Mouse (Mus musculus): Measurements from ENCODE around the gene Zfp446. TPM values are rescaled to one million over a fixed set of nuclear protein-coding genes. Genes with fewer than 3 reads are reported as not detected.
A peak's percentile ranks its signal among the peaks of the same experiment; 100 is the strongest.

Zfp446 gene
- total RNA-seq, 2 experiments from 2014 or later = 0.92 to 1.8 TPM

GRCm38 (mm10) chr7:12986906-12987305 lies 9.3 kb downstream of the Zfp446 start:
- ATAC-seq (ENCODE audit: poor library complexity, severe bottlenecking) = no peak

DNA sequence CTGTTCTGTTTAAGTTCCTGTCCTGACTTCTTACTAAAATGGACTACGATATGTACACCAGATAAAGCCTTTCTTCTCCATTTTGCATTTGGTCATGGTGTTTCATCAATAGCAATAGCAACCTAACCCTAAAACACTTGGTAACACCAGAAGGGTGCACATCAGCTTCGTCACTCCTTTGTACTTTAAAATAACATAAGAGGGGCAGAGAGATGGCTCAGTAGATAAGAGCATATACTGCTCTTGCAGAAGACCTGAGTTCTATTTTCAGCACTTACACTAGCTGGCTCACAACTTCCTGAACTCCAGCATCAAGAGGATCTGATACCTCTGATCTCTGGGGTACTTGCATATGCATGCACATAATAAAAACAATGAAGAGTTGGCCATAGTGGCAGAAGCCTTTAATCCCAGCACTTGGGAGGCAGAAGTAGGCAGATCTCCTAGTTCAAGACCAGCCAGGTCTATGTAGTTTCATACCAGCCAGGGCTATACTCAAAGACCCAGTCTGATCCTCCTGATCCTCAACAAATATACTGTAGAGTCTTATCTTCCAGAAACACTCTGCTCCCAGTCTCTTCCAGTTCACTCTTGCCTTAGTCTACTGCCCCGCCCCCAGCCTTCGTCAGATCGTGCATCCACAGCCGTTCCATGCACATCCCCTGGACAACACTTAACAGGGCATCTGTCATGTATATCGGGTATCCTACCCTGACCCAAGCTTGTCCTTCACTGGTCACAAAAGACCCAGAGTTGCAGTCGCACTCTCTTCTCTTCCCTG lies 10.0 kb downstream of the Zfp446 start:
- no peak for ATAC-seq (ENCODE audit: poor library complexity, severe bottlenecking)

DNA sequence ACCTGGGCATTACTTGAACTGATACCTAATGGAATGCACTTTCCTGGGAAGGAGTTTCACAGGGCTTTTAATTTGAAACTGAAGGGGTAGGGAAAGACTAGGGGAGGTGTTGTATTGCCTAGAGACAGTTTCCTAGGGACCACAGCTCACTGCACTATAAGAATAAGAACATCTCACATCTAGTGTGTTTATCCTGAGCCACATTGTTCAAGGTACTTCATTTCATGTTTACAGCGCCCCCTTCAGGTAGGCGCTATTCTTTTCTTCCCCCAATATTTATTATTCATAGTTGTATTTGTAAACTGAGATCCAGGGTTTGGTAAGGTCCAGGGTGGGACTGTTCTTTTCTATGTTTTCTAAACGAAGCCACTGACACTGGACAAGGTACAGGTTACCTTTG lies 14.6 kb downstream of the Zfp446 start:
- ATAC-seq (ENCODE audit: poor library complexity, severe bottlenecking) = peak; percentile 51; the same call in 1 of the 2 replicates

- ATAC-seq (ENCODE audit: poor library complexity, severe bottlenecking) = peak; percentile 60
Observed at GRCm38 (mm10) chr7:12993148-12993547, 15.5 kb downstream of the Zfp446 start.

- ATAC-seq (ENCODE audit: poor library complexity, severe bottlenecking) = no peak
Observed at GRCm38 (mm10) chr7:12995862-12996261, 18.2 kb downstream of the Zfp446 start.

DNA sequence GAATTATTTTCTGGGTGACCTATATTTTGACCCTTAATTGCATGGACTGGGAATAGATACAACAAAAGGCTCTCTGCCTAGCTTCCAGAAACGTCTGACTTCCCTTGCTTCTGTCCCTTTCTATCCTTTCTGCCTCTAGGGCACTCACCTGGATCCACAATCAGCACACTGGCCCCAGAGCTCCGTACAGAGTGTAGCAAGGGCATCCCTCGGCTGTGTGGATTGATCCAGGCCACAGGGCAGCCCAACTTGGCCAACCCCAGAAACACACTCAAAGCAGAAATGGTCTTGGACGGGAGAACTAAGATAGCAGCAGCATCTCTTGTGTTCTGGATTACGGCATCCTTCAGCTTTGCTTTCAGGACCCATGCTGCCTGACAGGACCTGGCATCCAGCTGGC lies 19.6 kb downstream of the Zfp446 start:
- no peak for ATAC-seq (ENCODE audit: poor library complexity, severe bottlenecking)

DNA sequence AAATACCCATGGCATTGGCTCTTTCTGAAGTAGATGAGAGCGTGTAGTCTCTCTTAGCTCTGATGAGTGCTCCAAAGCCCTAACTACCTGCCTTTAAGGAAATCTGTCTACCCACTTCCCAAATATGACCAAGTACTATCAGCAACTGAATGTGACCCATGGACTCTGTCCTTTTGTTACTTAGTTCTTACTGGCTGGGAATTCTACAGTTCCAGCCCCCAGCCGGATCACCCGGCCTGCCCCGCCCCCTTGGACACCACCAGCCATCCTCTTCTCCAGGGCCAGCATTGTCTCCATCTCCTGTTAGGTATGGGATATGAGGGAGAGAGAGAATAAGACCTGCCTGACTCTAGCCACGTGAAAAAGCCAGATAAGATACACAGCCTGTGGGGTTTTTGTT lies 20.4 kb downstream of the Zfp446 start, which contains the start of gene Slc27a5:
TSS of gene Slc27a5 (minus strand) at position 140 of the 400 bp plus-strand sequence.
- no peak for ATAC-seq (ENCODE audit: poor library complexity, severe bottlenecking)

DNA sequence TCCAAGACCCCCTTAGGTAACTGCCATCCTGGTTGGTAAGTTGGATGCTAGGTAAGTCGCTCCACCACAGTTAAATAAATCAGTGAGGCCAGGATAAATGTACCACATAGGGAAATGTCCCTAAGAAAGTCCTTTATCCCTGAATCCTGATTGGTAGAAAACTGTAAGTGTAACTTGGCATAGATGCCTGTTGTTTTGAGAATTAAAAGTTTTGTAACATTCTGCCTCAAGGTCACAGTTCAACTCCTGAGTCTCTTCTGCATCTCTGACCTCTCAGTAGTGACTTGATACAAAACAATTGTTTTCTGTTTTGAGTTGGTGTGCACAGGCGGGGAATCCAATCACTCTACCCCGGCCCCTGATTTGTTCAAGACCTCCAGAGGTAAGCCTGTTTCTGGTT lies 21.2 kb downstream of the Zfp446 start, which contains the start of gene Trim28:
TSS of gene Trim28 (plus strand) at position 264 of the 400 bp plus-strand sequence.
- no peak for ATAC-seq (ENCODE audit: poor library complexity, severe bottlenecking)

DNA sequence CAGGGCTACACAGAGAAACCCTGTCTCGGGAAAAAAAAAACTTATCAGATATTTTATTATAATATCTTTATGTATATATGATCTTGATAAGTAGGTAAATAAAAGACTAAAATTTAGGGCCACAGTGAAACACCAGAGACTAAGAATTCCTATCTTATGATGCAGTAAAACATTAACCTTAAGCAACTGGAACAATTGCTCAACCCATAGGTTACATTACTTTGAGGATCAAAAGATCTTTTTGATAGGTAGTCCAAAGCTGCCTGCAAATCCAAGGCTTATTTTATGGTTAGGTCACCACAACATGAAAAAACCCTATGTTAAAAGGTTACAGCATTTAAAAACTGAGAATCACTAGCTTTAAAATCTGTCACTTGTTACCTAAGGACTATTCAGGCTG lies 23.9 kb downstream of the Zfp446 start:
- ATAC-seq (ENCODE audit: poor library complexity, severe bottlenecking) = no peak

- no peak for ATAC-seq (ENCODE audit: poor library complexity, severe bottlenecking)
Observed at GRCm38 (mm10) chr7:13003380-13003779, 25.7 kb downstream of the Zfp446 start.

- ATAC-seq (ENCODE audit: poor library complexity, severe bottlenecking) = no peak
Observed at GRCm38 (mm10) chr7:13006011-13006410, 28.4 kb downstream of the Zfp446 start.

- ATAC-seq (ENCODE audit: poor library complexity, severe bottlenecking) = no peak
Observed at GRCm38 (mm10) chr7:13006531-13006930, 28.9 kb downstream of the Zfp446 start.

DNA sequence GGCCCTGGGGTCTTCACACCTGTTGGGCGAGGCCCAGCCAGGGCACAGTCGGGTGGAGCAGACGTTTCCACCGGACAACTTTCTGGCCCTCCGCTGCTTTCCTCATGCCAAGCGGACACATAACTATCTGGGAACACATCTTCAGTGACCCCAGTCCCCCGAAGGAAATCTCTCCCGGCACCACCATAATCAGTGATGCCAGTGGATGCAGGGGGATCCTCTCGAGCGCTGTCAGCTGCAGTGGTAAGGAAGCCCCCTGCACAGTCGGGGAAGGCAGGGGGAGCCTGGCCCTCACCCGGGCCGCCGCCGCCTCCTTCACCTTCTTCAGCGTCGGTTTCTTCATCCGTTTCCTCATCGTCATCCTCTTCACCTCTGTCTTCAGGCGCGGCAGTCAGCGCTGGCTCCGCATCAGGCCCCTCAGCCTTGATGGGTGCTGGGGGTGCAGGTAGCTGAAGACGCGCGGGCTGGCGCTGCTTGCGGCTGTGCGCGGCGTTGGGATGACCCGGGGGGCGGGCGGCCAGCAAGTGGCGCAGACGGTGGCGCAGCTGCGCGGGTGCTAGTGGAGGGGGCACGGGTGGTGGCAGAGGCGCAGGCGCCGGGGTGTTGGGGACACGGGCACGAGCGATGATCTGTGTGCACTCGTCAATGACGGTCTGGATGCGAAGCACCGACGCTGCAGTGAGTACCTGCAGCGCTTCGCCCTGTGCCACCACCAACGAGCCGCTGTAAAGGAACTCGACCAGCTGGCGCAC lies 29.9 kb downstream of the Zfp446 start:
- no peak for ATAC-seq (ENCODE audit: poor library complexity, severe bottlenecking)

DNA sequence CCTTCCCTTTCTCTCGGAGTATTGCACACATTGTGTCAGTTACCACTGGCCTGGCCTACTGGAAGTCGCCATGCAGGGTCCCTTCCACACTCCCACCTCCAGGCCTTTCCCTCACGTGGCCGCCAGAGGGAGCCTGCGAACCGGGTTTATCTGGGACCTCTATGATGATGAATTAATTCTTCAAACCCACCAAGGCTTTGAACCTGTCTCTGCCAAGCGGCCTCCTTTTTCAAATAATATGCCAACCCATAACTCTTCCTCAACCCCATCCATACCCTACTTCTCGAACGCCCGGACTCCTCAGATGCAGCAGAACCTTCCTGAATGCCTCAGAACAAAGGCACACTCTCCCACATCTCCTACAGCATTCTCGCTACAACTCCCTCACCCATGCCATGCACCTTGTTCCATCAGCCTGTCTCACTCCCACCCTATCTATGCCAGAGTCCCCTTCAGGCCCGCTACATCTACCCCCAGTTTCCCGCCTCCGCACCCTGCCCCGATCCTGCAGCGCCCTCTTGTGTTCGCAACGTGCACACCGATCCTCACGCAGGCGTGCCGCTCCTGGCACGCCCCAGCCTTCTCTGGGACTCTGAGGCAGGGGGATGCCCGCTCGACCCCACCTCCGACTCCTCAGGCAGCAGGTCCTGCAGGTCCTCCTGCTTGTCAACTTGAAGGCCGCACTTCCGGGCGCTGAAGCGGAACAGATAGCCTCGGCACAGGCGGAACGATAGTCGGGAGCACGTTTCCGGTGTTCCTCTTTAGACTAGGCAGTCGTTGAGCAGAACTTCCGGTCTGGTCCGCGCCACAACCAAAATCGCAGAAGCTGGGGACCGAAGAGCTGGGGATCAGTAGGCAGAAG lies 31.7 kb downstream of the Zfp446 start:
- peak; percentile 88 for ATAC-seq (ENCODE audit: poor library complexity, severe bottlenecking)

DNA sequence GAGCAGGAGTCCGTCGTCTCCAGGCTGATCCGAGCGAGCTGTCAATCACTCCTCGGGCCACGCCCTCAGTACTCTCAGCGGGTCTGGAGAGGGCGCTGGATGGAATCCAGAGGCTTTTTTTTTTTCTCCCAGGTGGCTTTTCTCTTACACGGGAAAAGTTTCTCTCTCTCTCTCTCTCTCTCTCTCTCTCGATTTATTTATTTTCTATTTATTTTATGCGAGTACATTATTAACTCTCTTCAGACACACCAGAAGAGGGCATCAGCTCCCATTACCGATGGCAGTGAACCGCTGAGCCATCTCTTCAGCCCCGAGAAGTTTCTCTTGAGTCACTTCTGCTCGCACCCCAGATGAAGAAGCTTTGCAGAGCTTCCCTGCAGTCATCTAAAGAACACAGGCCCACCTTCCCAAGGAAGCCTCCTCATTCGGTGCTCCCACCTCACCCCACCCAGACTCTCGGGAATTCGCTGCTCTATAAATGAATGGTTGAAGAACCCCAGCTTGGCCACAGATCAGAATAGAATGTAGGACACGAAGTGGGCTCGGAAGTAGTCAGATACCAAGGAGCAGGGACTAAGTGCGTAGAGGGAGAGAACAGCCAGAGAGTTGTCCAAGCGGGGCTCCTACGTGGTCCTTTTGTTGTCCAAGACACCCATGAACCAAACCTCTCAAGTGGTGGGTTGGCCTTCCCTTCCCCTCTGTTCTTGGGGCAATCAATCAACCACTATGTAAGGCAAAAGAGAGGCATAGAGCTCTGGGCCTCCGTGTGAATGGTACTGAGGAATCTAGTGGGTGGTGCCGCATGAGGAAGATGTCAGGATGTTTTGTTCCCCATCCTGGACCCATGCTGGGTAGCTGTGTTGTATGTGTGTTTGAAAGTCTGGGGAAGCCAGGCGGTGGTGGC lies 32.6 kb downstream of the Zfp446 start, which contains the start of gene Zbtb45:
TSS of gene Zbtb45 (minus strand) at position 30 of the 904 bp plus-strand sequence.
- ATAC-seq (ENCODE audit: poor library complexity, severe bottlenecking) = no peak

GRCm38 (mm10) chr7:13013671-13014070 lies 36.0 kb downstream of the Zfp446 start:
- ATAC-seq (ENCODE audit: poor library complexity, severe bottlenecking) = no peak

DNA sequence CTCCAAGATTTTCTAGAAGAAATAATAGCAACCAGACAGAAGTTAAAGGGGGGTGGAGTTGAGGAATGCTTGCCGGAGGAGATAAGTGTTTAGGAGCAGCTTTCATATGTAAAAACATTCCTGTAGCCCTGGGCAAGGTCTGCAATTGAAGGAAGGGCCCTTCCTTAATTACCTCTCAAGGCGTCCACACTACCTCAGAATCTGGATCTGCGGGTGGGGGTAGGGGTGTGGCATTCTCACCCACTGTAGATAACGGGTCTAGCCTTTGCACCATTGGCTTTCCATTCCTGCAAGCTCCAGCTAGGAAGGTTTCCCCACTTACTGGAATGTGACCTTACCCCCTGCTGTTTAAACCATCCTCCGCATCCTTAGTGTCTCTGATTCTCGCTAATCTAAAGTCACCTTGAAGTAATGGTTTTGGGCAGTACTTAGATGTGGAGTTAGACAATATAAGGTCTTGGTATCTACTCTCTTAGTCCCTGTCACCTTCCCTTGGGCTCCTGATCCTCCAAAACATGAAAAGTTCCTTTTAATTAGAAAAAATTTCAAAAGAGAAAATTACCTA lies 36.7 kb downstream of the Zfp446 start:
- no peak for ATAC-seq (ENCODE audit: poor library complexity, severe bottlenecking)

DNA sequence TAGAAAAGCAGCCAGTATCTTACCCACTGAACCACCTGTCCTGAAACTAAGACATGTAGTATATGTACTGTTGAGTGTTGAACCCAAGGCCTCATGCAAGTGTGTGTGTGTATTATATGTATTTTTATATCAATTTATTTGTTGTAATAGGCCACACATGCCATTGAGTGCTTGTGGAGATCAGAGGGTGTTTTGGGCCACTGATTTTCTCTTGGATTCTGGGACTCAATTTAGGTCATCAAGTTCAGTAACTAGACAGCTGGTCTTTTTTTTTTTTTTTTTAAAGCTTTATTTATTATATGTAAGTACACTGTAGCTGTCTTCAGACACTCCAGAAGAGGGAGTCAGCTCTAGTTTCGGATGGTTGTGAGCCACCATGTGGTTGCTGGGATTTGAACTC lies 37.6 kb downstream of the Zfp446 start:
- ATAC-seq (ENCODE audit: poor library complexity, severe bottlenecking) = no peak

DNA sequence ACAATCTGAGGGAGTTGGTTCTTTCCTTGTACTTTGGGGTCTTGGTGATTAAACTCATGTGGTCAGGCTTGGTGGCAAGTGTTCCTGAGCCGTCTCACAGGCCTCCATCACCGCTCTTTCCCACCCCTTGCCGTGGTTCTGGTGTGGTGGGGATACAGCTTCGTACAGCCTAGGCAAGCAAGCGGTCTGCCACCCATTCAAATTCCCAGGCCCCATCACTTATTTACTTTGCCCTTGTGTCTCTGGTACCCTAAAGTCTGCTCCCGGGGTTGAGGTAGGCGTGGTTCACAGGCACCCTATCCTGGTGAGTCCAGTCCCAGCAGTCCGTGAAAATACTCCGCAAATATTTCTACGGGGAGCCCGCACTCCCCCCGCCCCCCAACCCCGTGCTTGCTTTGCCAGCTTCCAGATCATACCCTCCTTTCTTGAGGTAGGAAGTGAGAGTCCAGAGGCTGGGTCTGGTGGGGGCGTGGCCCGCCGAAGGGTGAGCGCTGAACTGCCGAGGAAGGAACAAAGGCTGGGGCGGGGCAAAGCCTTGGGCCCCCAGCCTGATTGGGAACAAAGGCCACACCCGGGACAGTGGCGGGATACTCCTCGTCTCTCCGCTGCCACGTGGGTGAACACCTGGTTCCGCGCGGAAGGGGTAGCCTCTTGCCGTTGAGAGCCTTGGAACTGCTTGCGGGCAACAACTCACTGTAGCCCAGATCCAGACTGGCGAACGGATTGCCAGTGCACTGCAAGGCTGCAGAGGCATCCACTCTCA lies 45.3 kb downstream of the Zfp446 start:
- peak; percentile 77 for ATAC-seq (ENCODE audit: poor library complexity, severe bottlenecking)
